Comparison of ENCODE assay signal across 18 mouse cellular contexts in the genomic region with DNA sequence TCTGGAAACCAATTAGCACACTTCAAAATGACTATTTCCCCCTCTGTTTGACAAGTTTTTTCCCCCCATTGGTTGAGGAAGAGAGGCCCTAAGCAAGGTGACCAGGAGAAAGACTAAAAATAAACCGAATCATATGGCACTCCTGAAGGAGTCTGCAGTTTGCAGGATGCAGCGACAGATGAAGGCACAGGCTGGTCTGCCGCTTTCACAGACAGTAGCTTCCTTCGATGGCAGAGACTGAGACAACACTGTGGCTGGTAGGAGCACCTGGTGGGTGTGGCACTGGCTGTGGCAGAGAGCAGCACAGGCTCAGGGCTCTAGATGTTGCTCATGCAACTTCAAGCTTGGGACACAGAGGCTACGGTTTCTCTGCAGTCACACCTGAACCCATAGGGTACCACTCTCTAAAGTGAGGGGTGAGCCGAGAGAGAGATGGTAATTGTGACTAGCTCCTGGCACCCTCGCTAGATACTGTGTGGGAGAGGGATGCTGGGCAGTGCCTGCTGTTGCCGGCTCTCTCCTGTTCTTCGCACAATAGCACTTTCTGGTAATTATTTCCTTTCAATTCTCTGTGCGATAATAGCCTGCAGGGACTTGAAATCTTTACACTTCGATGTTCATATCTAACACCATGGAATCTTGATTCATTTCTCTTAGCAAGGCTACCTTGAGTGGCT.
DNase-seq lines count a peak whose midpoint lies in the region; ATAC-seq lines count a peak whose summit lies in the region.
"Had no signal": no experiment of that assay in that cellular context is flagged by ENCODE, and none has a peak within 500 bp of the region (broad histone marks: within the 10 kb centered on the region; RNA-seq: fewer than 3 reads in every experiment).

No protein-coding gene starts in this region.

- H3K4me2 ChIP-seq in forebrain, embryonic 15.5 days (replicated peaks): no peak overlapping the region
- H3K4me2 ChIP-seq in forebrain, embryonic 12.5 days: no peak overlapping the region
- H3K4me2 ChIP-seq: heart, embryonic 13.5 days; midbrain, embryonic 15.5 days; neural tube, embryonic 13.5 days had no signal

- WGBS in forebrain, embryonic 15.5 days: 58% methylated on average over 11 of the region's 11 CpGs
- WGBS in forebrain, embryonic 12.5 days: 78% methylated on average over 11 of the region's 11 CpGs

- no peak overlapping the region for H3K4me3 ChIP-seq in forebrain, embryonic 15.5 days
- H3K4me3 ChIP-seq in forebrain, embryonic 12.5 days (replicated peaks): no peak overlapping the region
- H3K4me3 ChIP-seq: heart, embryonic 13.5 days; midbrain, embryonic 15.5 days; neural tube, embryonic 13.5 days had no signal

- H3K9me3 ChIP-seq in forebrain, embryonic 15.5 days: no peaks in the 10 kb centered on the region
- H3K9me3 ChIP-seq in forebrain, embryonic 12.5 days: no peaks in the 10 kb centered on the region
- H3K9me3 ChIP-seq: heart, embryonic 13.5 days; midbrain, embryonic 15.5 days; neural tube, embryonic 13.5 days had no signal

- H3K27ac ChIP-seq in forebrain, embryonic 15.5 days (replicated peaks): peak overlapping the region; percentile 41; the same call in 1 of the 2 replicates
- H3K27ac ChIP-seq in forebrain, embryonic 12.5 days: no peak overlapping the region; the same call in 1 of the 2 replicates
- H3K27ac ChIP-seq: heart, embryonic 13.5 days; liver, embryonic 14.5 days; midbrain, embryonic 15.5 days; neural tube, embryonic 13.5 days had no signal

- H3K9ac ChIP-seq in forebrain, embryonic 15.5 days (replicated peaks): no peak overlapping the region
- no peak overlapping the region for H3K9ac ChIP-seq in forebrain, embryonic 12.5 days
- H3K9ac ChIP-seq: heart, embryonic 13.5 days; liver, embryonic 14.5 days; midbrain, embryonic 15.5 days; neural tube, embryonic 13.5 days had no signal

- 0 out of 2 replicates have a peak, but pooled peaks cover 3% of the 10 kb centered on the region for H3K4me1 ChIP-seq in forebrain, embryonic 15.5 days
- no peaks in the 10 kb centered on the region for H3K4me1 ChIP-seq in forebrain, embryonic 12.5 days
- H3K4me1 ChIP-seq: heart, embryonic 13.5 days; midbrain, embryonic 15.5 days; neural tube, embryonic 13.5 days had no signal

- DNase-seq in layer of hippocampus, adult 11-12 months (ENCODE audit: low spot score): peak; percentile 38
- DNase-seq in left cerebral cortex, adult 8-10 months (ENCODE audit: low spot score in 2 of 2): peak; percentile 4 to 53
- peak; percentile 11 to 27 for DNase-seq in right cerebral cortex, postnatal 36 days (ENCODE audit: low spot score in 2 of 2)
- no peak for DNase-seq in embryo, embryonic 10 days (ENCODE audit: low spot score)
- DNase-seq in adipocyte (ENCODE audit: low spot score): no peak
- DNase-seq in heart, adult 11 months: no peak
- DNase-seq: B cell, adult 2 months; gastrocnemius, postnatal 36 days; kidney, adult 11 months; lung, postnatal 36 days; thymus, postnatal 4 days had no signal

- no peaks in the 10 kb centered on the region for H3K36me3 ChIP-seq in forebrain, embryonic 15.5 days
- H3K36me3 ChIP-seq in forebrain, embryonic 12.5 days (replicated peaks): no peaks in the 10 kb centered on the region
- H3K36me3 ChIP-seq: G1E; heart, embryonic 13.5 days; midbrain, embryonic 15.5 days; neural tube, embryonic 13.5 days had no signal

- ATAC-seq in forebrain, embryonic 15.5 days (replicated peaks): peak; percentile 71
- no peak for ATAC-seq in forebrain, embryonic 12.5 days (ENCODE audit: low FRiP score)
- ATAC-seq: midbrain, embryonic 15.5 days had no signal

- no peaks in the 10 kb centered on the region for H3K27me3 ChIP-seq in forebrain, embryonic 15.5 days
- H3K27me3 ChIP-seq in forebrain, embryonic 12.5 days: no peaks in the 10 kb centered on the region
- H3K27me3 ChIP-seq: heart, embryonic 13.5 days; midbrain, embryonic 15.5 days; neural tube, embryonic 13.5 days had no signal

Comparison
In these comparisons a context has a peak if more than half of its experiments do, and no peak if none do; other contexts are left out.
1. DNase-seq: peak in layer of hippocampus, adult 11-12 months (single experiment), left cerebral cortex, adult 8-10 months (2 of 2) and right cerebral cortex, postnatal 36 days (2 of 2); none in embryo, embryonic 10 days (single experiment), adipocyte (single experiment) and heart, adult 11 months (single experiment).